Mouse (Mus musculus) adrenal gland, postnatal 36 days (tissue): ENCODE data around the gene Plekhg5. TPM values are rescaled to one million over a fixed set of nuclear protein-coding genes. Genes with fewer than 3 reads are reported as not detected.
"Not testable (repeated sequence)": the region's sequence is repeated elsewhere in the genome, so short reads cannot be mapped to it uniquely, and the experiment has no call there.

Experiments used
- DNase-seq, 2 experiments: peaks; one replicate each; pipeline ENCODE4 v3.0.0; 2021; ENCODE audit warnings: mixed read lengths in 1 of 2
- long read RNA-seq, 2 experiments: library from polyadenylated mRNA; stranded (forward); transcript quantifications; one replicate each; pipeline ENCODE4 v2.0.0; 2021; ENCODE audit warnings: borderline sequencing depth in 2 of 2
- total RNA-seq, 2 experiments: library from RNA; stranded (reverse); gene quantifications; 2 replicates each; pipeline ENCODE4 v1.2.3; 2021

Gene Plekhg5
- total RNA-seq = 10 to 100 TPM; 10.0 to 13.5 TPM
- long read RNA-seq, experiment 1, partial matches to known transcripts = 2 of 6 reads
- long read RNA-seq, experiment 1, other reads (novel, unspliced or antisense) = 1 of 6 reads
- long read RNA-seq, experiment 2, partial matches to known transcripts = 0 of 2 reads
- long read RNA-seq, experiment 2, other reads (novel, unspliced or antisense) = 2 of 2 reads

DNA sequence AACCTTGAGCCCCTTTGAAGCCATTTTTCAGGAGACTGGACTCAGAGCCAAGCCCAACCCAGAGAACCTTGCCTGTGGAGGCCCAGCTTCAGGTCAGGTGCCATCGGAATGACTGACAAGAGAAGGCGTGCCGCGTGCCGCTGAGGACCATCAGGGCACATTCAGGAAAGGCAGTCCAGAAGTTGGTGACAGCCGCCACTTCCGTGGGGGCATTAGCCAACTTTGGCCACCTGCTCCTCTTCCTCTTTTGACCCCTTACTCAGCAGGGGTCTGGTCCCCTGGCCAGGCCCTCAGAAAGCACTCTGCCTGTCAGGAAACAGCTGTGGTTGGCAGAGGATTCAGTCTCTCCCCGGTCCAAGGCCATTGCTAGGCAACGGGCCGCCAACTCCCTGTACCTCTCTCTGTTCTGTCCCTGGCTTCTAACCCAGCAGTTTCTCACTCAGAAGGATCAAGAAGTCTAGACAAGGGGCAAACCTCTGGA is at the start of gene Plekhg5:
Gene Plekhg5 (plus strand): TSS at position 378 of the 481 bp plus-strand sequence.
- DNase-seq = peak; percentile 72 to 76

DNA sequence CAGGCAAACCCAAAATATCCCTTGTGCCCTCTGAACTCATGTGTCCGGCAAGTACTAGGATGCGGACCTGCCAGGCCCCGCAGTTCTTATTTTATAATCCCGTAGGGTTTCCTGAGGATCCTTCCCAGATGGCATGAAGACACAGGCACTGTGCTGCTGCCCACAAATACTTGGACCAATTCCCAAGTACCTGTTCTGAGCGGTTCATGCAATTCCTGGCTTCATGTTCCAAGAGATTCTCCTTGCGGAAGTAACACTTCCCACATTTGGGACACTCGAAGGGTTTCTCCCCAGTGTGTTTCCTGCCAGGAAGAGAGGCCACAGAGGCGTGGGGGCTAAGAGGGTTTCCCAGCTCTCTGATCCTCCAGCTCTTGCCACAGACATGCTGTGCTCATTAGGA is 49.8 kb upstream of the Plekhg5 start:
- DNase-seq = no peak

DNA sequence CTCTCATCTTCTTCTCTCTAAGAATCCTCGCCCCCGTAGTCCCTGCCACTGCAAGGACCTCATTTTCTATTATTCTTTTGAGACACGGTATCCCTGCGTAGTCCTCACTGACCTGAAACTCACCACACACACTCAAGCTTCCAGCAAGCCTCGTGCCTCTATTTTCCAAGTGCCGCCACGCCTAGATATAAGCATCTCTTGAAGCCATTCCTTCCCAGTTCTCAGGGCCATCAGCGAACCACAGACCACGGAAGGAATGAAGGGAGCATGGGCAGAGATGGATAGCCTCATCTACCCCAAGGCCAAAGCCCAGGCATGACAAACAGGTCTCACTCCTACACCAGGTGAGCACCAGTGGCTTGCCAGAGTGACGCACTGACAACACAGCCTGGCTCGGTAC is 47.8 kb upstream of the Plekhg5 start:
- no peak for DNase-seq

DNA sequence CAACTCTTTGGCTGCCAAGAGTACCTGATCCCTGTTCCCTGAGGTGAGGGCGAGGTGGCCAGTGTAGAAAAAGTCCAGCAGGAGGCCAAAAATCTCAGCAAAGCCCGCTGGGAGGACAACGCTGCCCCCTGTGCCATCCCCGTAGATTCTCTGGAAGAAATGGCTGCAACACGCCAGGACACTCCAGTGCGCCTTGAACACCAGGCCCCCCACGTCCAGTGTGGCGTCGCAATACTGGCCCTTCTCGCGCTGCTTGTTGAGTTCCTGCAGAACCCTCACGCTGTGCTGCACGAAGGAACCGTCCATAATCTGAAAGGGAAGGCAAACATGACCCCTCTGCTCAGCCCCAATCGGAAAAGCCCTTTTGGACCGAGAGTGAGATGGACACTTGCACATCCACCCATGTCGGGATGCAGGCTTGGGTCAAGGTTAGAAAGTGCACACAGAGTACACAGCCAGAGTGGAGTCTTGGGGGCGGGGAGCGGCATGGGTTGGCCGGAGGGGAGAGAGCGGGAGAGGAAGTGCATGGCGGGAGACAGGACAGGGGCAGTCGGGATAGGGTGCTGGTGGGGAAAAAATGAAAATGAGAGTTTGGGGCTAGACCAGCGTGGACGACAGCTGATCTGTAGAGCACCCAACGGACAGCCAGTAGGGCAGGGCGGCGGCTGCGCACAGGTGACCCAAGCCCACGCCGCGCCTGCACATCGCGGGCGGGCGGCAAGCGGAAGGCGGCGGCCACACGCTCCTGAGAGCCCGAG is 45.4 kb upstream of the Plekhg5 start:
- peak; percentile 47 to 70 for DNase-seq

DNA sequence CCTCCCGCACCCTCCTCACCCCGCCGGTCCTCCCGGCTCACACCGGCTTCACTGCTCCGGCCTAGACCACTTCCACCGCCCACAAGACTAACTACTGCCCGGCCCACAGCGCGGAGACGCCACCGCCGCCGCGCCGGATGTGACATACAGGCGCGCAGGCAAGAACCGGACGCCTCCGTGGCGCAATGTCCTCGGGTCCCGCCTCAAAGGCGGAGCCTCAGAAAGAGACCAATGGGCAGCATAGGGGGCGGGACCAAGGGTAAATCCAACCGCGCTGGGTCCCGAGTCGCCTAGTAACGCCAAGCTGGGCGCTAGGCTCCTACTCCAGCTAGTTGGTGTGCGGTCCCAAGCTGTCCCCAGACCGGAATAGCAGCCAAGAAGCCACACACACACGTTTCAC is 44.8 kb upstream of the Plekhg5 start, which contains the start of gene Zbtb48:
Gene Zbtb48 (minus strand): TSS at position 148 of the 400 bp plus-strand sequence.
- peak; percentile 97 to 98 for DNase-seq

DNA sequence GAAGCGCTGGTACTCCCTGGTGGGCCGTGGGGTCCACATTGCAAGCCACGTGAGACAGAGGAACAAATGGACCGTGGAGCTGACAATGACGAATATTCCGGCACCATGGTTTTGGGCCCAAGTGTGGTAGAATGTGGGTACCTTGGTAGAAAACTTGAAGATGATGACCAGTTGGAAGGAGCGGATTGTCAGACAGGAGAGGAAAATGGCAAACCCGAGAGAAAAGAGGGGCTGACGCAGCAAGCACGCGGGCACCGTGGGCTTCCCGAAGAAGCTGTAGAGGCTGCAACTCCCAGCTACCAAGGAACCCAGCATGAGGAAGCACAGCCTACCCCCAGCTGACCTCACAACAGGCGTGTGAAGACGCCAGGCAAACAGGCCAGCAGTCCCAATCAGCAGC is 43.8 kb upstream of the Plekhg5 start:
- no peak for DNase-seq

DNA sequence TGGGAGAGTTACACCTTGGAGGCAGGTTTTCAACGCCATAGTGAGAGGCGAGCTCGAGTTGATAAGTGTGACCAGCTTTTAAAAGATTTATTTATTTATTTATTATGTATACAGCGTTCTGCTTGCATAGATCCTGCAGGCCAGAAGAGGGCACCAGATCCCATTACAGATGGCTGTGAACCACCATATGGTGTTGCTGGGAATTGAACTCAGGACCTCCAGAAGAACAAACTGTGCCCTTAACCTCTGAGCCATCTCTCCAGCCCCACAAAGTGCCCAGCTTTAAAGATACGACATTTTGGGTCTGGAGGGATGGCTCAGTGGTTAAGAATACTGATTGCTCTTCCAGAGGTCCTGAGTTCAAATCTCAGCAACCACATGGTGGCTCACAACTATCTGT is 43.2 kb upstream of the Plekhg5 start:
- DNase-seq = peak; percentile 25 to 52

DNA sequence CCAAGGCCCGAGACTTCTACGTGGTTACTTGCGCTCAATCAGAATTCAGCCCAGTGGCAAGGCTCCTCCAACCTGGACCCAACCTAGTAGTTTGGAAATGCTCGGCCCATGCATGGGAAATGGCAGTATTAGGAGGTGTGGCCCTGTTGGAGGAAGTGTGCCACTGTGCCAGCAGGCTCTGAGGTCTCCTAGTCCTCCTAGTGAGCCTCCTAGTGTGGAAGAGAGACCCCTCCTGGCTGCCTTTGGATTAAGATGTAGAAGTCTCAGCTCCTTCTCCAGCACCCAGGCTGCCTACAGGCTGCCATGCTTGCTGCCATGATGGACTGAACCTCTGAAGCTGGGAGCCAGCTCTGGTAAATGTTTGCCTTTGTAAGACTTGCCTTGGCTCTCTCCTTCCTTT is 42.3 kb upstream of the Plekhg5 start:
- DNase-seq = no peak

DNA sequence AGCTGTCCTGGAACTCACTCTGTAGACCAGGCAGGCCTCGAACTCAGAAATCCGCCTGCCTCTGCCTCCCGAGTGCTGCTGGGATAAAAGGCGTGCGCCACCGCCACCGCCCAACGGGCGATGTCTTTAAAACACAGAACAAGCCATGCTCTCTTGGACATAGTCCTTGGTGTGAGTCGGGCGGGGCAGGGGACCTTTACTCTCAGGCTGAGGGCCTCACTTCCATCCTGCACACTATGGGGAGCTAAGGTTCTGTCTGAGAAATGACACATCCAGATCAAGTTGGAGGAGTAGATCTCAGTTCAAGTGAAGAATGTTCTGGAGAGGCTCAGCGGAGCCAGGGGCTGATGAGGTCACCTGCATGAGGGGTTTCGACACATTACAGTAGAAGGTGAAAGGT is 39.4 kb upstream of the Plekhg5 start:
- DNase-seq = no peak

DNA sequence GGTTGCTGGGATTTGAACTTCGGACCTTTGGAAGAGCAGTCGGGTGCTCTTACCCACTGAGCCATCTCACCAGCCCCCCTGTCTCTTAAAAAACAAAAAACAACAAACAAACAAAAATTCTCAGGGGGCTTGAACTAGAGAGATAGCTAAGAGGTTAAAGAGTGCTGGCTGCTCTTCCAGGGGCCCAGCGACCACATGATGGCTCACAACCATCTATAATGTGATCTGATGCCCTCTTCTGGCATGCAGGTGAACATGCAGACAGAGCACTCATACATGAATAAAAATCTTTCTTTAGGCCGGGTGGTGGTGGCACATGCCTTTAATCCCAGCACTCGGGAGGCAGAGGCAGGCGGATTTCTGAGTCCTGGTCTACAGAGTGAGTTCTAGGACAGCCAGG is 35.8 kb upstream of the Plekhg5 start:
- DNase-seq = not testable (repeated sequence)

DNA sequence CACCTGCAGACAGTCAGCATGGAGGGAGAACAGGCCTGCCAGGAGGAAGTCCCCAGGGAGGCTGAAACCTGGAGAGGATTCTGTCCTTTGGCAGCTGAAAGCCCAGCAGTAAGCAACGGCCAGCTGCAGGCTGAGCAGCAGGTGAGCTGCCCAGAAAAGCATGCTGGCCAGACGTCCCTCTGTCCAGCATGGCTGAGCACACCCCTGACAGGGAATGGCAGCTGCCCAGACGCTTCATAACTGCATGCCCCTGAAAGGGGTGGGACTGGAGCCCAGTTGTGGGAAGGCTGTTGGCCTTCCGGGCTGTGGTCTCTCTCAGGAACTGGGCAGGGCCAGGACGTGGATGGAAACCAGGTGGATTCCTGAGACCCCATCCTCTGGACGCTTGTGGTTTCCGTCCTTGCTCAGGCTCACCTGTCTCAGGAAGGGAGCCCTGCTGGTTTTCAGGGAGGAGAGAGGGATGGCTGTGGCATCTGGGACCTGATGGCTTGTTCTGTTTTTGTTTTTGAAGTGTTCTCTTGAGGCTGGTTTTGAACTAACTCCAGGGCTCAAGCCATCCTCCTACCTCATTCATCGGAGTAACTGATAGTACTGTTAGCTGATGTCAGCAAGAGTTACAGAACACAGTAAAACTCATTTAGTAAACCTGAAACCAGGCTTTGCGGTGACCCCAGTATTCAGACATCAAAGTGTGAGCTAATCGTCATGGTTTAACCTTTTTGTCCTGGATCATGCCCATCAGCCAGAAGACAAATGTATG is 33.9 kb upstream of the Plekhg5 start, which contains the start of gene Tas1r1:
Gene Tas1r1 (minus strand): TSS at position 344 of the 760 bp plus-strand sequence.
- DNase-seq = no peak

DNA sequence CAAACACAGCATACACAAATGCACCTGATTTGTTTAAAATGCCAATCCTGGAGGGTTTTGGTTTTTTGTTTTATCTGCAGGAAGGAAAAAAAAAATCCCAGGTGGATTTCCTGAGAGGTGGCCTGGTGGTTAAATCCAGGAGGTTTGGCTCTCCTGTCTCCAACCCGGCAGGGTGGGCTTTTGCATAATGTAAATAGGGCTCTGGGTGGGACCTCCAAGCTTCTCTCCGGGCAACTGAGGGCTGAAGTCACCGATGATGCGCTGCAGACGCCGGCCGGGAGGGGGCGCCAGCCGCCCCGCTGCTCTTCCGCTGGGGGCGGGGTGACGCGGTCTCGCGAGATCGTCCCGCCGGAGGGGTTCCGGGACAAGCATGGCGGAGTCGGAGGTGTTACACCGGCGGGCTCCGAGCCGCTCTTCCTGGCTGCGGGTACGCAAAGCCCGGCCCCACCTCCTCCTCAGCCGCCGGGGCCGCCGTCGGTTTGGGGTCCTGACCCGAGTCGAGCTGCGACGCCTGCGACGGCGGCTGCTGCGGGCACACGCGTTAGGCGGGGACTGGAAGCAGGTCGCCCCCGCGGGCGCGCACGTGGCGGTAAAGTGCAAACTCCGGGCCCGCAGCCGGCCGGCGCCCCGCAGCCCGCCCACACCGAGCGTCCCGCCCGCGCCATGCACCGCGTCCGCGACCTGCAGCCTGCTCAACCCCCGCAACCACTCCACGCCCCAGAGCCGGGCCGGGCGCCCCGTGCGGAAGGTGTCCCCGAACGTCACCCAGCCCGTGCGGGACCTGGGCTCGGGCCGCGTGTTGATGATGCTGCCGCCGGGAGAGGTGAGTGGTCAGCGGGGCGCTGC is 33.1 kb upstream of the Plekhg5 start, which contains the start of gene Nol9:
Gene Nol9 (plus strand): TSS at position 337 of the 846 bp plus-strand sequence.
- DNase-seq = peak; percentile 96 to 98

DNA sequence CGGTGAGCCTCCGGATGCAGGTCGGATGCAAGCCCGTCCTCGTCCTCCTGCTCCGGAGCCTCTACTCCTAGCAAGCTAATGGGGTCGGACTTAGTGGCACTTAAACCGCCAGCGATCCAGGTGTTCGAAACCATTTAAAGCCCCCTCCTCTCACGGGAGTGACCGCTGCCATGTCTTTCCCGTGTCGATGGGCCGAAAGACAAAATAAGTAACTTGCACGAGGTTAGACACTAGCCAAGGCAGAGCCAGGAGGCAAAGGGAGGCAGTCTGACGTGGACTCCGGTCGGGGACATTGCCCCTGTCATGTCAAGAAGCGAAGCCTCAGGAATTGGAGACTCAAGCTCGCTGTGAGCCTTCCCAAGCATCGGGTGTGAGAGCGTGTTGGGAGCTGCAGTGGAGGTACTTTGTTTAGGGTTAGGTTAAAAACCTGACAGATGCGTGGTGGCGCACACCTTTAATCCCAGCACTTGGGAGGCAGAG is 32.4 kb upstream of the Plekhg5 start:
- DNase-seq = peak in 1 of 2 experiments; percentile 15

DNA sequence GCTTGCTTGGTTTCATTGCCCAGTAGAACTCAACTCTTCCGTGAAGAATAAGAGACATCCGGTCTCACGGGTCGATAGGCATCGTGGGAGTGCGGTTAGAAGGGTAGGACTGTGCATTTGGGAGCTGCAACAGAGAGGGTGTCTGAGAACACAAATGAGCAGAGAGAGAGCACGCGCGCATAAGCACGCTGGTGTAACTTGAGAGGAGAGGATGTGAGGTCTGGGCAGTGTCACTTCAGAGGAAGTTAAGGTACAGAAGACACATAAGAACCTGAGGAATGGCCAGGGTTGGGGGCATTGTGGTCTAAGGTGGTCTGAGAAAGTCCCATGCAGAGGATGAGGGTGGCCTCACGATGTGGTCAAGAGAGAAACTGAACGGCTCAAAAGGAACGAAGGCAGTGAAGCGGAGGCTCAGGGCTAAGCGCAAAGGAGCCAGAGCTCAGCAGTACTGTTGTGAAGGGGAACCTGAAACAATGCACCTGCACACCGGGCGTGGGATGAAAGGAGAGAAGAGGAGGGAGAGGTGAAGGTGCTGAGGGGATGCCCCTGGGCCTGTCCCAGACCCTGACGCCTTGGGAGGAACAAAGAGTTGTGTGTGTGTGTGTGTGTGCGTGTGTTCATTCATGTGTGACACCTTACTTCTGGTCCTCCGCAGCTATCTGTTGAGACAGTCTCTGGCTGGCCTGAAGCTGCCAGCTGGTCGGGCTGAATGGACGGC is 30.2 kb upstream of the Plekhg5 start:
- no peak for DNase-seq

DNA sequence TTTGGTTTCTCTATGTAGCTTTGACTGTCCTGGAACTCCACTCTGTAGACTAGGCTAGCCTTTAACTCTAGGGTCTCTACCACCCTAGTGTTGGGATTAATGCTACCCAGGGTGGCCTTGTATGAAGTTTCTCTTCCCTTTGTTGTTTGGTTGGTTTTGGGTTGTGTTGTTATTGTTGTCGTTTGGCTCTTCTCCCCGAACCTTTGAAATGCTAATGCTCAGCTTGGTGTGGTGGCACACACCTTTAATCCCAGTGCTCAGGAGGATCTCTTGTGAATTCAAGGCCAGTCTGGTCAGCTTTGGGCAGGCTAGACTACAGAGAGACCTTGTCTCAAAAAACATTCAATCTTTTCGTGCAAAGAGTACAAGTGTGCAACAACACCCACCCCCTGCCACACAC is 29.1 kb upstream of the Plekhg5 start:
- no peak for DNase-seq

DNA sequence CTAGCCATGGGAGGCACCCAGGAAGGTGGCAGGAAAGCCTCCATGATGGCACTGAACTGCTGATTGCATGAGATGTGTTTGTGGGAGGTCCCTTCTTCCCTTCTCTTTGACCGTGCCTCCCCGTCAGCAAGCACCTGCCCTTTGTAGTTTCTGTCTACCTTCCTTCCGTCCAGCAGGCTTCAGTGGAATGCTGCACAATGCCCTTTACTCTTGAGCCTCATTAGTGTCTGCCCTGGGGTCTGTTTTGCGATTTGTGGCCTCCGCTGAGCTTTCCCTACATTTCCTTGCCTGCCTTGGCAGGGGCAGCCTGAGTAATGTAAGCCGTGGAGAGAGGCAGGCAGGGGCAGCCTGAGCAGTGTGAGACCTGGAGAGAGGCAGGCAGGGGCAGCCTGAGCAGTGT is 27.7 kb upstream of the Plekhg5 start:
- no peak for DNase-seq

DNA sequence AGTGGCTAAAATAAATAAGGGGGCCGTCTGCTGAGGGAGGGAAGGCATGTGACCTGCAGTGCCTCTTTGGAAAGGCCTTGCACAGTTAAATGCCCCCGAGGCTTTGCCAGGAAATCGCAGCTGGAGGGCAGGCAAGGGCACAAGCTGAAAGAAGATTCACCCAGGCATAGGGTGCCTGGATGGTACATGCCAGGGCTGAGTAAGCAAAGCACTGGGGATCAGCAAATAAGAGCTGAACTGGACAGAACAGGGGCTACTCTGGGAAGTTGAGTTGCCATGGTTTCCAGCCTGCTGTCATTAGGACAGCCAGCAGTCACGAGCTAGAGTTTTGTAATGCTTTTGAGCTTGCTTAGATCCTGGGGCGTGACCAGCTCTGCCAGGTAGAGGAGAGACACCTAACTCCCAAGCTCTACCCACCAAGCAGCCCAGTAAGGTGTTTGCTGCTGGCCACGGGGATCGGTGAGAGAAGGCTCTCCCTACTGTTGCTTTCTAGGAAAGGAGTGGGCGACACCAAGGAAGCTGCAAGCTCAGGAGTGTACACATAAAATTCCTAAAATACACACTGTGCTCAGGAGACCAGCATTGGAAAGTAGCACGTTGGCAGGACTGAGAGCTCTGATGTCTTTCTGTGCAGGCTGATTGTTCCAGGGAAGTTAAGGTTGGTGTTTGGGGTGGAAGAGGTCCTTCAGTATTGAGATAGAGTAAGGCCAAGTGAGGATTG is 9.7 kb upstream of the Plekhg5 start:
- DNase-seq = peak; percentile 23 to 38

DNA sequence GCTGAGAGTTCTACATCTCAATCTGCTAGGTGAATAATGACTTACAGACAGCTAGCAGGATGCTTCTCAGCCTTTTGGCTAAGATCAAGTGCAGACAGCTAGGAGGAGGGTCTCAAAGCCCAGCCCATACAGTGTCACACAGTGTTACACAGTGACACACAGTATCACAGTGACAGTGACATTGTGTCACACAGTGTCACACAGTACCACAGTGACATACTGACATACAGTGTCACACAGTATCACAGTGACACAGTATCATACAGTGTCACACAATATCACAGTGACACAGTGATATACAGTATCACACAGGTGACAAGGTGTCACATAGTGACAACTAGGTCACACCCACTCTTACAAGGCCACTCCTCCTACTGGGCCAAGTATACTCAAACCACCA is 5.0 kb upstream of the Plekhg5 start:
- no peak for DNase-seq

DNA sequence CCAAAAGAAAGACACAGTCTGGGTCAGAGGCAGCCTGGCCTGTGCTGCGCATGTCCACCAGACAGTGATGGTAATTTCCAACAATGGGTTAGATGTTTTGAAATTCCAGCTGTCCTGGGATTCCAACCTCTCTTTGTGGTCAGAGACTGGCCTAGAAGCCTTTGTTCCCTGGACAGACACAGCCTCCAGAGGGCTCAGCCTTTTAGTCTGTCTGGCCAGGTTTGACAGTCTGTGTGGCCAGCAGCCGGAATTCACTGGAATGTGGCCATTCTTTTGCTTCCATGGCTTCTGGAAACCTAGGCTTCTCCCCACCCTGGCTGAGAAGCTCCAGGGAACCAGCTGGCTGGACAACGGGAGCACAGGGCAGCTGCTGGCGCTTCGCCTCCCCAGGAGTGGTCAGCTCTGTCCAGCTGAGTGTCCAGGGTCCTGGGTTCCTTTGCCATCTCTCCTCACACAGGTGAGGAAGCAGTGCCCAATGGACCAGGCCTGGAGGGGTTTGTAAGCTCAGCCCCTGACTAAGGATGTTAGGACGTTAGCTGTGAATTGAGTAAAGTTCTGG is 4.1 kb upstream of the Plekhg5 start:
- no peak for DNase-seq

DNA sequence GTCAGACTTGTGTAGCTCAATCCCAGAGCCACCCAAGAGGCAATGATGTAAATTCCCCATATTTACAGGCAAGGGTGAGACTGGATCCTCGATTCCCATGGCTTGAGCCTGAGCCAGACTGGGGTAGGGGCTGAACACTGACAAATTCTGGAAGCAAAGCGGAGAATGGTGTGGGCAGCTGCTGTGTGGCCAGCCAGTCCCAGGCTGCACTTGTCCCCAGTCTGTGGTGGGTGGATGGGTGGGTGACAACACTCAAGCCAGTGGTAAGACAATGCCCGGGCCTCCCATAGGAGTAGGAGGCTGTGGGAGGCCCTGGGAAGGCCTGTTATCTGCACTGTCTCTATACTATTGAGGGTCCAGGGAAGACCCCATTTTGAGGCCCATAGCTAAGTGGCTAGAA is 3.1 kb upstream of the Plekhg5 start:
- DNase-seq = no peak
